Mouse (Mus musculus): ENCODE measurements around the gene Tex14. TPM values are rescaled to one million over a fixed set of nuclear protein-coding genes. Genes with fewer than 3 reads are reported as not detected.
"Not testable (repeated sequence)": the region's sequence is repeated elsewhere in the genome, so short reads cannot be mapped to it uniquely, and the experiment has no call there.

Tex14 gene
- polyA plus RNA-seq, 1 experiment from 2014 or later, result 1.0 TPM

- 77% methylated on average over 10 of the region's 10 CpGs for WGBS
Observed at GRCm38 (mm10) chr11:87444056-87444455, 39.2 kb downstream of the Tex14 start.

GRCm38 (mm10) chr11:87444735-87445428 is 40.0 kb downstream of the Tex14 start:
- no peaks in the 10 kb centered on the region for H3K9me3 ChIP-seq
- H3K4me1 ChIP-seq, result no peaks in the 10 kb centered on the region
- 10% methylated on average over 16 of the region's 16 CpGs for WGBS
- no peak overlapping the region for H3K27ac ChIP-seq
- no peaks in the 10 kb centered on the region for H3K36me3 ChIP-seq
- H3K27me3 ChIP-seq (replicated peaks), result no peaks in the 10 kb centered on the region
- peak overlapping the region; percentile 26 for H3K4me2 ChIP-seq (replicated peaks)
- ATAC-seq (ENCODE audit: low FRiP score, low read depth), result no peak
- no peak overlapping the region for H3K9ac ChIP-seq
- H3K4me3 ChIP-seq, result no peak overlapping the region

More at GRCm38 (mm10) chr11:87444056-87444455, 39.2 kb downstream of the Tex14 start:
- not testable (repeated sequence) for H3K9me3 ChIP-seq; H3K9ac ChIP-seq; H3K4me1 ChIP-seq; H3K27me3 ChIP-seq (replicated peaks); ATAC-seq (ENCODE audit: low FRiP score, low read depth); H3K27ac ChIP-seq; H3K4me2 ChIP-seq (replicated peaks); H3K4me3 ChIP-seq; H3K36me3 ChIP-seq

- H3K9ac ChIP-seq; H3K4me2 ChIP-seq (replicated peaks); ATAC-seq (ENCODE audit: low FRiP score, low read depth); H3K27me3 ChIP-seq (replicated peaks); H3K9me3 ChIP-seq; H3K4me1 ChIP-seq; H3K27ac ChIP-seq; H3K36me3 ChIP-seq; H3K4me3 ChIP-seq: not testable (repeated sequence)
- 53% methylated on average over 4 of the region's 4 CpGs for WGBS
Observed at GRCm38 (mm10) chr11:87445593-87445992, 40.7 kb downstream of the Tex14 start.

- no peaks in the 10 kb centered on the region for H3K9me3 ChIP-seq
- no peaks in the 10 kb centered on the region for H3K4me1 ChIP-seq
- H3K4me3 ChIP-seq, result no peak overlapping the region
- H3K27ac ChIP-seq, result no peak overlapping the region
- WGBS, result 90% methylated on average over 3 of the region's 3 CpGs
- no peaks in the 10 kb centered on the region for H3K27me3 ChIP-seq (replicated peaks)
- no peaks in the 10 kb centered on the region for H3K36me3 ChIP-seq
- H3K4me2 ChIP-seq (replicated peaks), result no peak overlapping the region
- H3K9ac ChIP-seq, result no peak overlapping the region
- ATAC-seq (ENCODE audit: low FRiP score, low read depth), result no peak
Observed at GRCm38 (mm10) chr11:87446159-87446558, 41.3 kb downstream of the Tex14 start.

GRCm38 (mm10) chr11:87447429-87447828 is 42.6 kb downstream of the Tex14 start:
- ATAC-seq (ENCODE audit: low FRiP score, low read depth), result no peak
- H3K4me3 ChIP-seq, result no peak overlapping the region
- no peaks in the 10 kb centered on the region for H3K36me3 ChIP-seq
- no peaks in the 10 kb centered on the region for H3K4me1 ChIP-seq
- no peaks in the 10 kb centered on the region for H3K27me3 ChIP-seq (replicated peaks)
- H3K9ac ChIP-seq, result no peak overlapping the region
- H3K27ac ChIP-seq, result no peak overlapping the region
- no peak overlapping the region for H3K4me2 ChIP-seq (replicated peaks)
- H3K9me3 ChIP-seq, result no peaks in the 10 kb centered on the region

- not testable (repeated sequence) for H3K9me3 ChIP-seq; H3K36me3 ChIP-seq; H3K27me3 ChIP-seq (replicated peaks); H3K27ac ChIP-seq; H3K4me1 ChIP-seq
- under 1% methylated on average over 34 of the region's 34 CpGs for WGBS
- Histone ChIP-seq H3K9ac (peak overlapping the region; percentile 42; the same call in 1 of the 2 replicates), H3K4me3 (peak overlapping the region; percentile 33), H3K4me2 (replicated peaks) (peak overlapping the region; percentile 60)
- peak; percentile 95 for ATAC-seq (ENCODE audit: low FRiP score, low read depth)
Observed at GRCm38 (mm10) chr11:87448081-87448475, 43.2 kb downstream of the Tex14 start.

GRCm38 (mm10) chr11:87448476-87449199 is 43.8 kb downstream of the Tex14 start:
- not testable (repeated sequence) for H3K36me3 ChIP-seq; H3K9me3 ChIP-seq; H3K9ac ChIP-seq; H3K27me3 ChIP-seq (replicated peaks); H3K27ac ChIP-seq; H3K4me1 ChIP-seq; H3K4me3 ChIP-seq
- peak overlapping the region; percentile 60; the same call in 1 of the 2 replicates for H3K4me2 ChIP-seq (replicated peaks)
- WGBS, result under 1% methylated on average over 6 of the region's 32 CpGs
- ATAC-seq (ENCODE audit: low FRiP score, low read depth), result peak; percentile 97

- no peaks in the 10 kb centered on the region for H3K9me3 ChIP-seq
- H3K4me2 ChIP-seq (replicated peaks), result no peak overlapping the region
- no peak overlapping the region for H3K9ac ChIP-seq
- no peak overlapping the region for H3K27ac ChIP-seq
- no peak overlapping the region for H3K4me3 ChIP-seq
- no peaks in the 10 kb centered on the region for H3K4me1 ChIP-seq
- no peaks in the 10 kb centered on the region for H3K36me3 ChIP-seq
- H3K27me3 ChIP-seq (replicated peaks), result no peaks in the 10 kb centered on the region
- WGBS, result 12% methylated on average over 3 of the region's 3 CpGs
- no peak for ATAC-seq (ENCODE audit: low FRiP score, low read depth)
Observed at GRCm38 (mm10) chr11:87449200-87449547, 44.3 kb downstream of the Tex14 start.

GRCm38 (mm10) chr11:87449847-87450246 is 45.0 kb downstream of the Tex14 start:
- not testable (repeated sequence) for H3K4me3 ChIP-seq; H3K36me3 ChIP-seq; H3K4me2 ChIP-seq (replicated peaks); ATAC-seq (ENCODE audit: low FRiP score, low read depth); H3K9ac ChIP-seq; H3K27ac ChIP-seq; H3K27me3 ChIP-seq (replicated peaks); H3K9me3 ChIP-seq; H3K4me1 ChIP-seq
- 65% methylated on average over 5 of the region's 5 CpGs for WGBS

- 73% methylated on average over 8 of the region's 8 CpGs for WGBS
- not testable (repeated sequence) for H3K36me3 ChIP-seq
Observed at GRCm38 (mm10) chr11:87452779-87453178, 47.9 kb downstream of the Tex14 start.

GRCm38 (mm10) chr11:87453216-87454034 is 48.6 kb downstream of the Tex14 start:
- Histone ChIP-seq H3K4me1 (no peaks in the 10 kb centered on the region), H3K36me3 (no peaks in the 10 kb centered on the region), H3K9ac (no peak overlapping the region), H3K9me3 (no peaks in the 10 kb centered on the region), H3K4me2 (replicated peaks) (no peak overlapping the region), H3K27ac (no peak overlapping the region), H3K27me3 (replicated peaks) (no peaks in the 10 kb centered on the region), H3K4me3 (no peak overlapping the region)
- 30% methylated on average over 13 of the region's 13 CpGs for WGBS
- no peak for ATAC-seq (ENCODE audit: low FRiP score, low read depth)

More at GRCm38 (mm10) chr11:87452779-87453178, 47.9 kb downstream of the Tex14 start:
- not testable (repeated sequence) for H3K9me3 ChIP-seq; H3K4me3 ChIP-seq; H3K27me3 ChIP-seq (replicated peaks); ATAC-seq (ENCODE audit: low FRiP score, low read depth); H3K27ac ChIP-seq; H3K4me1 ChIP-seq; H3K9ac ChIP-seq; H3K4me2 ChIP-seq (replicated peaks)

GRCm38 (mm10) chr11:87454035-87454690 is 49.3 kb downstream of the Tex14 start:
- 89% methylated on average over 2 of the region's 2 CpGs for WGBS

More at GRCm38 (mm10) chr11:87454035-87454690, 49.3 kb downstream of the Tex14 start:
- Histone ChIP-seq H3K9ac (no peak overlapping the region), H3K9me3 (no peaks in the 10 kb centered on the region), H3K4me3 (no peak overlapping the region), H3K4me1 (no peaks in the 10 kb centered on the region), H3K27me3 (replicated peaks) (no peaks in the 10 kb centered on the region), H3K27ac (no peak overlapping the region), H3K4me2 (replicated peaks) (no peak overlapping the region), H3K36me3 (no peaks in the 10 kb centered on the region)
- no peak for ATAC-seq (ENCODE audit: low FRiP score, low read depth)
